Mouse (Mus musculus): ENCODE results near the gene Fcer1g.

DNA sequence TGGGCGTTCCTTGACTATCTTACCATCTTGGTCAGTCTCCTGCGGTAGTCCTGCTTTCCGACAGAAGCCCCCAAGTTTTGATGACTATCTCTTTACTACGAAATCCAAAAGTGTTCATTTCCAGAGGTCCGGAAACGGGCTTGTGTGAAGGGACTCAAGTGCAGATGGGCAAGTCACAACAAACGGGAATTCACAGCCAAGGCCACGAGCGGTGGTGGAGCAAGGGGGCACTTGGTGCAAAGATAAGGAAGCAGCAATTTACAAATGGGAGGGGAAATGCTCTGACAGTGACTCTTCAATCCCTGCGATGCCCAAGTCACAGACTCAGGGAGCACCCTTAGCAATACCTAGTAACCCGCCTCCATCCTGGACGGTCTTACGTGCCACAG, 13.3 kb upstream of the Fcer1g start:
- TF ChIP-seq CTCF (IDR thresholded peaks at IDR 0.05; ENCODE audit: borderline replicate concordance, control insufficient read depth, extremely low read depth, insufficient read depth, low read length, poor library complexity) = no peak
- TF ChIP-seq POLR2A (IDR thresholded peaks at IDR 0.05; ENCODE audit: control insufficient read depth, extremely low read depth, insufficient read depth, low read length, poor library complexity) = no peak

All from thymus, adult 2 months (tissue).